Mouse (Mus musculus) cerebellum, adult 9-11 months (tissue): Measurements from ENCODE around the gene Fcgr3.
"Not testable (repeated sequence)": the region's sequence is repeated elsewhere in the genome, so short reads cannot be mapped to it uniquely, and the experiment has no call there.

ENCODE experiments used
- DNase-seq: peaks from one replicate; pipeline ENCODE4 v3.0.0; 2022

Fcgr3 gene

DNA sequence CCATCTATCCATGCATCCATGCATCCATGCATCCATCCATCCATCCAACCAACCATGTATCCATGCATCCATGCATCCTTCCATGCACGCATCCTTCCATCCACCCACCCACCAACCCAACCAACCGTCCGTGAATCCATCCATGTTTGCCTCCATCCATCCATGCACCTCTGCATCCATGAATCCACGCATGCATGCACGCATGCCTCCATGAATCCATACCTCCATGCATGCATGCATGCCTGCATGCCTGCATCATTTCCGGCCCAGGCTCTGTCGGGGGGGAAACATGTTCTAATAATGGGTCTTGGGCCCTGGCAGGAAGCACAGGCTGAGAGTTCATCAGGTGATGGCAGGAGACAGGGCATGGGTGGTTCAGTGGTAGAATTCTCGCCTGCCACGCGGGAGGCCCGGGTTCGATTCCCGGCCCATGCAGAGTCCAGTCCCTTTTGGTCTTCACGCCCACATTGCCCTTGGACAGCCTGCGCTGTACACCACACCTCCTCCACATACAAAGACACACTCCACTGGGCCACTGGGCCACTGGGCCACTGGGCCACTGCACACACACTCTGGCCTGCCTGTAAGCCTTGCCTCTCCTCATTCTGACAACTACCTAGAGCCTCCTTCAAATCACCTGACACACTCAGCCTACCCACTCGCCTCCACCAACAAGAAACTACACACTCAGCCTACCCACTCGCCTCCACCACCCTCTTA, 16.9 kb upstream of the Fcgr3 start:
- DNase-seq = not testable (repeated sequence)

DNA sequence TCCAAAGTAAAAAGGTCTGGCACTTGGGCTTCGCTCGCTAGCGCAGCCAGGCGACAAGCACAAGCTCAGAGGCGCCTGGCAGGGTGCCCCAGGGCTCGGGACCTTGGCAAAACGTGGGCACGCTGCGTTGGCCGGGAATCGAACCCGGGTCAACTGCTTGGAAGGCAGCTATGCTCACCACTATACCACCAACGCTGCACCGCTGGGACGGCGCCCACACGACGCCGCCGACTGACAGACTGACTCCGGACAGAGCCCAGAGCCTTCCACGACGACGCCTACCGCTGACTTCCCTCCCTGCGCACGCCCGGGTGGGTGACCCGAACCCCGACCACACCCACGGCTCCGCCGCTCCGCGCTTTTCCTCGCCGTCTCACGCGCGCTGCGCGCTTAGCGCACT, 15.1 kb upstream of the Fcgr3 start:
- not testable (repeated sequence) for DNase-seq

DNA sequence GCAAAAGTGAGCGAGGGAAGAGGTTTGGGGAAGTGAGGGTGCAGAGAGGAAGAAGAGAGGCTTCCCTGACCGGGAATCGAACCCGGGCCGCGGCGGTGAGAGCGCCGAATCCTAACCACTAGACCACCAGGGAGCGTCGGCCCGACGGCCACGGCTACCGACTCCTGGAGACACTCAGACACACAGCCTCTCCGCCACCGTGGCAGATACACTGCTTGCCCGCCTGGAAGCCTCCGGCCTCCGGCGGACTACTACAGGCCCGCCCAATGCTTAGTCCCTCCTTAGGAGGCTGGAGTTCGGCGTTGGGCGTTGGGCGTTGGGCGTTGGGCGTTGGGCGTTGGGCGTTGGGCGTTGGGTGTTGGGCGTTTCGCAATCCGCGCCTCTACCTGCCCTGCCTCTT, 14.6 kb upstream of the Fcgr3 start:
- DNase-seq = not testable (repeated sequence)

DNA sequence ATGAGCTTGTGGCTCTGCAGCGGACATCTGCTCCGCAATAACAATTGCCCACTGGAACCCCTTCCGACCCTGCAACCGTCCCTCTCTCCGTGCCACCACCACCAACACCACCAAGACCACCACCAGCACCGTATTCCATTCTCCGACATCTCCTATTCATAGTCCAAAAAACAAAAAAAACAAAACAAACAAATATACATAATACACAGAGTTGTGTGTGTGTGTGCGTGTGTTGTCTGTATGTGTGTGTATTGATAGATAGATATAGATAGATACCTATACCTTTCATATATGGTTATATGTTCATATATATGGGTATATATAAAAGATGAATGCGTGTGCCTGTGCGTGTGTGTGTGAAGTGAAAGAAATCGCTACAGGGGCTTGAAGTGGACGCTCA, 13.7 kb upstream of the Fcgr3 start:
- DNase-seq = not testable (repeated sequence)

DNA sequence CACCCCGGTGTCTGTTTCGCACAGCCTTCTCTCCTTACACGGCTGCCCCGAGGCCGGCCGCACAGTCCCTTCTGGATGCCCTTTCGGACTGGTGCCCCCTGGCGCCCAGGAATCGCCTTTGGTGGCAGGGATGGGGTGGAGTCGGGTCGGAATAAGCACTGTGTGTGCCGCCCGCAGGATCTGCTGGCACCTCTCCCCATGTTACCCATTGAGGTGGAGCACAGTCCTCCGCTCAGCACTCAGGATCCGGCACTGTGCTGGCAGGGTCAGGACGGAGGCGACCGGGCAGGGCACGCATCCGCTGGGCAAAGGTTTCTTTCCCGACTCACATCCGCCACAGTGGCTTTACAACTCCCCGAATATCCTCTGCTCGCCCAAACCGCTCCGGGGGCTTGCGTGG, 13.2 kb upstream of the Fcgr3 start:
- DNase-seq = peak; percentile 25

DNA sequence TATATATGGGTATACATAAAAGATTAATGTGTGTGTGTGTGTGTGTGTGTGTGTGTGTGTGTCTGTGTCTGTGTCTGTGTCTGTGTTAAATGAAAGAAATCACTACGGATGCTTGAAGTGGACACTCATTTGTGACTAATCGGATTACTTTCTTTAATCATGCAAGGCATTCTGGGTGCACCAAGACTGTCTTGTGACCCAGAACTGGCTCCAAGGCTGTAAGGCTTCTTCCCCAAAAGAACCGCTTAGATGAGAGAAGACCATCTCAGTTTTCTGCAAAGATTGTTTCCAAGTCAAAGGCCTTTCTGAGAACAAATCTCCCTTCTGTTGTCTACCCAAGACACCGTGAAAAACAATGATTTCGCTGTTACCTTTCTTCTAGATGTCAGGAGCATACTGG, 12.5 kb upstream of the Fcgr3 start:
- DNase-seq = not testable (repeated sequence)

DNA sequence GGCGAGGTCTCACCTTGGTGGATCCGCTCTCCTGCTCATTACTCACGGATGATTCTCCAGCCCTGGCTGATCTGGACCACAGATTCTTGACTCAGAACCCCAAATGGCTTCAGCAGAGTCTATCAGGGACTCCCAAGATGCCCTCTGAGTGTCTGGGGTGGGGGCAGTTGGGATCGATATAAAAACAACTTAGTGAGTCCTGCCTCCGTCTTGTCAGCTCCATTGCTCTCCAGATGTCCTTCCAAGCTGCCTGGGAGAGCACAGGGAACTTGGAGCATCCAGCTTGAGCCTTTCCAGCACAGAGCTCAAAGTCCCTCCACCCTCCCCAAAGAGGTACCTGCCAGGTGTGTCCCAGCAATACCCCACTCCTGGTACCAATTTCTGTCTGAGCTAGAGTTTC, 11.4 kb upstream of the Fcgr3 start:
- not testable (repeated sequence) for DNase-seq

DNA sequence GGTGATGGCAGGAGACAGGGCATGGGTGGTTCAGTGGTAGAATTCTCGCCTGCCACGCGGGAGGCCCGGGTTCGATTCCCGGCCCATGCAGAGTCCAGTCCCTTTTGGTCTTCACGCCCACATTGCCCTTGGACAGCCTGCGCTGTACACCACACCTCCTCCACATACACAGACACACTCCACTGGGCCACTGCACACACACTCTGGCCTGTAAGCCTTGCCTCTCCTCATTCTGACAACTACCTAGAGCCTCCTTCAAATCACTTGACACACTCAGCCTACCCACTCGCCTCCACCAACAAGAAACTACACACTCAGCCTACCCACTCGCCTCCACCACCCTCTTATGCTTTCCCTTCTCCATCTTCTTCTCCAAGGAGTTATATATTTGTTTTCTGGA, 9.5 kb upstream of the Fcgr3 start:
- DNase-seq = peak; percentile 10

DNA sequence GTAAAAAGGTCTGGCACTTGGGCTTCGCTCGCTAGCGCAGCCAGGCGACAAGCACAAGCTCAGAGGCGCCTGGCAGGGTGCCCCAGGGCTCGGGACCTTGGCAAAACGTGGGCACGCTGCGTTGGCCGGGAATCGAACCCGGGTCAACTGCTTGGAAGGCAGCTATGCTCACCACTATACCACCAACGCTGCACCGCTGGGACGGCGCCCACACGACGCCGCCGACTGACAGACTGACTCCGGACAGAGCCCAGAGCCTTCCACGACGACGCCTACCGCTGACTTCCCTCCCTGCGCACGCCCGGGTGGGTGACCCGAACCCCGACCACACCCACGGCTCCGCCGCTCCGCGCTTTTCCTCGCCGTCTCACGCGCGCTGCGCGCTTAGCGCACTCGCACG, 7.5 kb upstream of the Fcgr3 start:
- not testable (repeated sequence) for DNase-seq

DNA sequence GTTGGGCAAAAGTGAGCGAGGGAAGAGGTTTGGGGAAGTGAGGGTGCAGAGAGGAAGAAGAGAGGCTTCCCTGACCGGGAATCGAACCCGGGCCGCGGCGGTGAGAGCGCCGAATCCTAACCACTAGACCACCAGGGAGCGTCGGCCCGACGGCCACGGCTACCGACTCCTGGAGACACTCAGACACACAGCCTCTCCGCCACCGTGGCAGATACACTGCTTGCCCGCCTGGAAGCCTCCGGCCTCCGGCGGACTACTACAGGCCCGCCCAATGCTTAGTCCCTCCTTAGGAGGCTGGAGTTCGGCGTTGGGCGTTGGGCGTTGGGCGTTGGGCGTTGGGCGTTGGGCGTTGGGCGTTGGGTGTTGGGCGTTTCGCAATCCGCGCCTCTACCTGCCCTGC, 7.0 kb upstream of the Fcgr3 start:
- DNase-seq = not testable (repeated sequence)

DNA sequence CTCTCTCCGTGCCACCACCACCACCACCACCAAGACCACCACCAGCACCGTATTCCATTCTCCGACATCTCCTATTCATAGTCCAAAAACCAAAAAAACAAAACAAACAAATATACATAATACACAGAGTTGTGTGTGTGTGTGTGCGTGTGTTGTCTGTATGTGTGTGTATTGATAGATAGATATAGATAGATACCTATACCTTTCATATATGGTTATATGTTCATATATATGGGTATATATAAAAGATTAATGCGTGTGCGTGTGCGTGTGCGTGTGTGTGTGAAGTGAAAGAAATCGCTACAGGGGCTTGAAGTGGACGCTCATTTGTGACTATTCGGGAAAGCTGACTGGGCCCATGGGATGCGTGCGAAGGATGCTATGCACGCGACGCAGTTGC, 6.1 kb upstream of the Fcgr3 start:
- not testable (repeated sequence) for DNase-seq

DNA sequence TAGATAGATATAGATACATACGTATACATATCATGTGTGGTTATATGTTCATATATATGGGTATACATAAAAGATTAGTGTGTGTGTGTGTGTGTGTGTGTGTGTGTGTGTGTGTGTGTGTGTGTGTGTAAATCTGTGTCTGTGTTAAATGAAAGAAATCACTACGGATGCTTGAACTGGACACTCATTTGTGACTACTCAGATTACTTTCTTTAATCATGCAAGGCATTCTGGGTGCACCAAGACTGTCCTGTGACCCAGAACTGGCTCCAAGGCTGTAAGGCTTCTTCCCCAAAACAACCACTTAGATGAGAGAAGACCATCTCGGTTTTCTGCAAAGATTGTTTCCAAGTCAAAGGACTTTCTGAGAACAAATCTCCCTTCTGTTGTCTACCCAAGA, 4.8 kb upstream of the Fcgr3 start:
- not testable (repeated sequence) for DNase-seq

DNA sequence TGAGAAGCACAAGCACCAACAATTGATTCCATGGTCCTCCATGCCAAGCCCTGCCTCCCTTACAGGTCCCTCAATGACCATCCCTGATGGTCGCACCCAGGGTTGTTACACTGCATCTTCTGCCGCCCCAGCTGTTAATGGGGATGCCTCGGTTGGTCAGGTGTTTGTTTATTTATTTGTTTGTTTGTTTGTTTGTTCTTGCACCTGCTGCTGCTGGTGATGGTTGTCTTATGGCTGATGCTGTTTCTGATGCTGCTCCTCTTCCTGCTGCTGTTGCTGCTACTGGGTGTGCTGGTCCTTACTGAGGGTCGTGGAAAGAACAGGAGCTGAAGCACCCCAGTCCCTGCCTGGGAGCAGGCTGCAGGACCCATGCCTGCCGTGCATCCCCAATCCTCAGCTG, 3.2 kb upstream of the Fcgr3 start:
- DNase-seq = not testable (repeated sequence)

DNA sequence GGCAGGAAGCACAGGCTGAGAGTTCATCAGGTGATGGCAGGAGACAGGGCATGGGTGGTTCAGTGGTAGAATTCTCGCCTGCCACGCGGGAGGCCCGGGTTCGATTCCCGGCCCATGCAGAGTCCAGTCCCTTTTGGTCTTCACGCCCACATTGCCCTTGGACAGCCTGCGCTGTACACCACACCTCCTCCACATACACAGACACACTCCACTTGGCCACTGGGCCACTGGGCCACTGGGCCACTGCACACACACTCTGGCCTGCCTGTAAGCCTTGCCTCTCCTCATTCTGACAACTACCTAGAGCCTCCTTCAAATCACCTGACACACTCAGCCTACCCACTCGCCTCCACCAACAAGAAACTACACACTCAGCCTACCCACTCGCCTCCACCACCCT, 1.8 kb upstream of the Fcgr3 start:
- not testable (repeated sequence) for DNase-seq

DNA sequence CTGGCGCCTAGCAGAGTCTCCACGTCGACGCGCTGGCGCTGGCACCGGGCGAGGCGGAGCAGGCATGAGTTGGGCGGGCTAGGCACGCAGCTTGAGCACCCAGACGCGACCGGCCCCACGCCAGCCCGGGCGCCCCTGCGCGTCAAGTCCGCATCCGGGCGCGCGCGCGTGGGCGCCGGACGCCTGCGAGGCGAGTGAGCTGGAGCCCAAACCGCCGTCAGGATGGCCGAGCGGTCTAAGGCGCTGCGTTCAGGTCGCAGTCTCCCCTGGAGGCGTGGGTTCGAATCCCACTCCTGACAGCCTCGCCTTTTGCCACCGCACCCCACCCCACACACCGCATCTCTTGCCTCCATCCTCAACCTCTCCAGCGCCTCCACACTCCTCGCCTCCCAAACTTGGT, 1.0 kb upstream of the Fcgr3 start:
- peak; percentile 23 for DNase-seq

DNA sequence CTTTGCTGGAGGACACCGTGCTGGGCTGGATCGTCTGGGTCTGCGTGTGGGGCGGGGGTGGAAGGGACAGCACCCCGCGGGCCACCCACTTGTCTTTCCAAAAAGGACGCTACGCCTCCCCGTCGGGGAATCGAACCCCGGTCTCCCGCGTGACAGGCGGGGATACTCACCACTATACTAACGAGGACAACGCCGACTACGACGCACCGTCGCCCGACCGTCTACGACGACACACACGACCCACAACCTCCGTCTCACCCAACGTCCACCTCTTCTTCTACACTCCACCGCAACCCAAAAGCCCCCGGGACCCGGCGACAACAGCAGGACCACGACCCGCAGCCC, 480 bp upstream of the Fcgr3 start:
- not testable (repeated sequence) for DNase-seq

DNA sequence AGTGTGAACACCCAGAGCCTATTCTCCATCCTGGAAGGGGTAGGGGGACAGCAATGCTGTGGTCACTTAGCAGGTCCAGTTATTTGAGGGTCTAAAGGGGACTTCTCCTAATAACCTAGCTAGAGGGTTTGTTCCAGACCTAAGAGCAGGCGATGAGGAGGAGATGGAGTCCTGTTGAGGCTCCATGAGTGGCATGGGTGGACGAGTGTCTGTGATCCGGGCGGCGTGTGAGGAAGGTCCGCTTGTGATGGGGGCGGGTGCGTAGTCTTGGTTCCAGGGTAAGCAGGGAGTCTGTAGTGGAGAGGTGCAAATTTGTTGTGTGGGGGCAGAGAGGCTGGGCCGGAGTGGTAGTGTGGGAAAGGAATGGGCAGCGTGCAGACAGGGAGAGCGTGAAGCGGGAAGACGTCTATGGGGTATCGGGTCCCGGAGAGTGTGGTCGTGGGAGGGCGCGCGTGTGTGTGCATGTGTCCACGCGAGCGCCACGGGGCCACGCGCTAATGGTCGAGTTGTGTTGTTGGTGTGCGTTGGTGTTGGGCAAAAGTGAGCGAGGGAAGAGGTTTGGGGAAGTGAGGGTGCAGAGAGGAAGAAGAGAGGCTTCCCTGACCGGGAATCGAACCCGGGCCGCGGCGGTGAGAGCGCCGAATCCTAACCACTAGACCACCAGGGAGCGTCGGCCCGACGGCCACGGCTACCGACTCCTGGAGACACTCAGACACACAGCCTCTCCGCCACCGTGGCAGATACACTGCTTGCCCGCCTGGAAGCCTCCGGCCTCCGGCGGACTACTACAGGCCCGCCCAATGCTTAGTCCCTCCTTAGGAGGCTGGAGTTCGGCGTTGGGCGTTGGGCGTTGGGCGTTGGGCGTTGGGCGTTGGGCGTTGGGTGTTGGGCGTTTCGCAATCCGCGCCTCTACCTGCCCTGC, 905 bp downstream of the Fcgr3 start:
- not testable (repeated sequence) for DNase-seq

DNA sequence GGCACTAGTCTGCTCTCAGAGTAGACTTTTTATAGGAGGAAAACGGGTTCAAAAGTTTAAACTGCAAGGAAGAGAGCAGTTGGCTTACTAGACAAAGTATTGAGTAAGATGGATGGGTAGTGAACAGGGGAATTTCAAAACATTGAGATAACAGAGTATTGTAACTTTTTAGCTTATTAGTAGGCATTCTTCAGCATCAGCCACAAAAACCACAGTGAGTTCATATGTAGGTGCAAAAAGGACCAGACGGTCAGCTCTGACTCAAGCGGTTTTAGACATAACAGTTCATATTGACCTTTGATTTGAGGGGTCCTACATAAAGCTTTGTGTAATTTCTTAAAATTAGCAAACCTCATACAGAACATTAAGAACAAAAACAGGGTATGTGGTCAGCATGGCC, 3.2 kb downstream of the Fcgr3 start:
- no peak for DNase-seq

DNA sequence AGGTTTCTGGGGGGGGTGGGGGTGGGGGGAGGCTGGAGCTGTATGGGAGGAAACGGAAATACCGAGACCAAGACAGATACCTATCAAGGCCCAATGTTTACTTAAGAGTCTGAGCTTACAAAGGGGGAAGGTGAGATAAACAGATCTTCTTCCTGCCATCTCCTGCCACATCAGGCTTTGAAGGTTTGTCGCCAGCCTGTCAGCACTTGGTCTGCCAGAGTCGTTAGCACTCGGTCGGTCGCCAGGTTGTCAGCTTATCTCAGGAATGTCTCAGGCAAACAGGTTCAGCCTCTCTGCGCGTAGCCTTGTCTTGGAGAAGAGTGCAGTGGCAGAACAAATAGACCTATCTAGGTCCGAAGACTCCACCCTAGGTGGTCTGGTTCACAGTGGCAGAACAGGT, 4.3 kb downstream of the Fcgr3 start:
- no peak for DNase-seq

DNA sequence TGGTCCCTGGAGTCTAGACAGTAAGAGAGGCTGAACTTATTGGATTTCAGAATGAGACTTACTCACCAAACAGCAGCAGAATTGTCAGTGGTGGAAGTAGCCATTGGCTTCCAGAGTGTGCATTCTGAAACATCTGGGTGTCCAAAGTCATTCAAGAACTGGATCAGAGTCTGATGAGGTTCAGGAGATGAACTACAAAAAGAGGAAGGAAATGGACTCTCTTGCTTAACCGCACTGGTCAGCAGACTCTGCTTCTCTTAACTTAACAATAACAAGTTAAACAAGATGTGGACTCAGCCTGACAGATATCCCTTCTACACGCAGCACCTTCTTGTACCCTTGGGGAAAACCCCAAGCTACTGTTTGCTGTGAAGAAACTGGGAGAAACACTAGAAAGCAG, 5.5 kb downstream of the Fcgr3 start:
- DNase-seq = no peak

DNA sequence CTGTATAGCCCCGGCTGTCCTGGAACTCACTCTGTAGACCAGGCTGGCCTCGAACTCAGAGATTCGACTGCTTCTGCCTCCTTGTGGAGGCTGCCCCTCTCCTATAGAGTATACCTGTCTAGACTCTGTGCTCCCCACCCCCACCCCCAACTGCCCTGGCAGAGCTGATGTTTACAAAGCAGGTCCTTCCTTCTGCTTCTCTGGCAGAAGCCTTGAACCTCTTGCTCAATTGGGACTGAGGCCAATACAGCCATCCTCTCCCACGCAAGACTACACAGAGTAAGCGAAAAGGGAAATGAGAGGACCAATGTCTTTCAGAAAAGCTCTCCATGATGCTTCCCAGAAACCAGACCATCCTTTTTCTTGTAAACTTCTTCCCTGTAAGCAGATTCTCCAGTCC, 7.5 kb downstream of the Fcgr3 start:
- DNase-seq = no peak

DNA sequence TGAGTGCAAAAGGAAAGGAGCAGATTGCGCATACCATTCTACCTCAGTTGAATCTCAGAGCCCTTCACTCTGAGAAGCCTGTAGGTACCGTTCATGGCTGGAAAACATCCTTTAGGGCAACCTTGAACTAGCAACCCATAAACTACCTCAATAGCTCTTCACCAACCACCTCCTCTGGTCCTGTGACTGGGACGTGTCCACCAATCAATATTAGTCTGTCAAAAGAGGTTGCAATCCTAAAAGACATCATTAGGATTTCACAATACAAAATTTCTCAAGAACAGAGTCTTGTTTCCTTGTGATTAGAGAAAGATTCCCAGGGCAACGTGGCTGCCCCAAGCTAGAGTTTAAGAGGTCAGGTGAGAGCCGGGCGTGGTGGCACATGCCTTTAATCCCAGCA, 11.4 kb downstream of the Fcgr3 start:
- DNase-seq = no peak

DNA sequence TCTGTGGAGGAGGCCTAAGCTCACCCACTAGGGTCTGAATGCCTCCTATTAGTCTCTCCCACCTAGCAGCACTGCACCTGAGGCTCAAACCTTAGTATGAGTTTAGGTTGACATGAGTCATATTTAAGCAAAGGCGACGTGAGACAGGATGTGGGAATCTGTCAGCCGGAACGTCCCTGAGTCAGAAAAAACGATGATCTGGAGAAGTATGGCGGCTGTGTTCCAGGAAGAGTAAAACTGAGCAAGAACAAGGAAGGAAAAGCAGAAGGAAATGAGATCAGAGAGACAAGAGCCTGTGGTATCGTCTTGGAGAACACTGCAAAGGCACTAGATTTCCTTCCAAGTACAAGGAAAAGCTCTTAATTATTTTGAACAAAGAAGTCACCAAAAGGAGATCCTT, 14.0 kb downstream of the Fcgr3 start:
- DNase-seq = no peak

DNA sequence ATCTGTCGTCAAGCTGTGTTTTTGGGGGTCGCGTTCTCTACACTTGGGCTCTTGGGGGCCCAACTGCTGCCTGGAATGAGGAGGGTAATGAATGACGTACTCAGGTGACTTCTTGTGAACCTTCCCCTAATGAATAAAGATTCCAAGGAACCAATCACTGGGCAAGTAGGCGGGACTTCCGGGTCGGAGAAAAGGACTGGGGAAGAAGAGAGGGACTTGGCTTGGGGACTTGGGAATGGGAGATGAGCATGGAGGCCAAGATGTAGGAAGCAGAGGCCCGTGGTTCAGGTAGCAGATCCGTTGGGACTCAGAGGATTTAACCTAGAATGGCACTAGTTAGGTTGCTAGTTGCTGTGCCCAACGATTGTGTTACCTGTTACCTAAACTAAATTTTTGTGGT, 15.5 kb downstream of the Fcgr3 start:
- no peak for DNase-seq
